Mouse (Mus musculus): ENCODE measurements around the gene Fgfr2.

GRCm38 (mm10) chr7:132284048-132284737 lies 839.0 kb downstream of the Fgfr2 start:
- TF ChIP-seq CTCF (IDR thresholded peaks at IDR 0.05; ENCODE audit: control insufficient read depth, insufficient read depth, insufficient replicate concordance, low read depth, low read length) (no peak), POLR2A (IDR thresholded peaks at IDR 0.05; ENCODE audit: control insufficient read depth, low read depth, low read length) (no peak)
